Mouse (Mus musculus): Measurements from ENCODE around the gene Mroh3.

GRCm38 (mm10) chr1:136228328-136229039 is 15.9 kb upstream of the Mroh3 start:
- no peak for TF ChIP-seq CTCF (IDR thresholded peaks at IDR 0.05; ENCODE audit: extremely low read depth, insufficient read length, insufficient replicate concordance, low read depth, low read length)
- no peak for TF ChIP-seq POLR2A (IDR thresholded peaks at IDR 0.05; ENCODE audit: low read depth, low read length)
